ENCODE assay signal across 8 mouse cellular contexts in the genomic region with DNA sequence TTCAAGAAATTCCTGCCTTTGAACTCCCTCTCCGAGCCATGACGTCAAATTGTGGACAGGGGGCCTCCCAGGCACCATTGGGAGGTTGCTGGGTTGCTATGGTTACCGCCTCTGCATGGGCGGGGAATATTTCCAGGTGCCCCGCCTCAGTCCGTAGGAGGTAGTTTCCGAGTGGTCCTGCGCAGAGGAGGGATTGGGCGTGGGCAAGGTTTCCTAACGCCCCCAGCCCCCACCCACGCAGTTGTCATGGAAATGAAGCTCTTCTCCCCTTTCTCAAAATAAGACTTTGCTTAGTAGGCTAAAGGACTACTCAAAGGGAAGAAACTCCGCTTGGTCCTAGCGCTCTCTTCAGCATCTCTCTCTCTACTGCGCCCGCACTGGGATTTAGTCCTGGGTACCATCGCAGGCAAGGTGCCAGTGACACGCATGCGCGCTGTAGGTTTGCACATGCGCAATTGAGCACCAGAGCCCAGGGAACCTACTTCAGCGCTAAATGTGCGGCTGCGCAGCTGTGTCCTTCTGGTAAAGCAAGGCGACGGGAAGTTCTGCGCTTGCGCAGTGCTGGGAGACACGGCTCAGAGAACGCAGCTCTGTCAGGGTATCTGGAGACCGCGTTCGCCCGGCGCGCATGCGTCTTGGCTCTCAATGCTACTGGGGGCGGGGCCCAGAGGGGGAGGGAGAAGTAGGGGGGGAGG. TPM values are rescaled to one million over a fixed set of nuclear protein-coding genes. Genes with fewer than 3 reads are reported as not detected.
DNase-seq lines count a peak whose midpoint lies in the region; ATAC-seq and TF ChIP-seq lines count a peak whose summit lies in the region.

A gene (plus strand): TSS at position 645 of the 695 bp plus-strand sequence.

- no peaks in the 10 kb centered on the region for H3K27me3 ChIP-seq in Patski
- H3K27me3 ChIP-seq in hindbrain, embryonic 13.5 days, result peaks cover 18% of the 10 kb centered on the region

- peak; percentile 73 for ATAC-seq in Patski
- peak; percentile 93 for ATAC-seq in hindbrain, embryonic 13.5 days (ENCODE audit: low FRiP score)

- H3K4me2 ChIP-seq in hindbrain, embryonic 13.5 days, result peak within 1 kb of the TSS; percentile 83

- peaks cover 5% of the 10 kb centered on the region; the same call in 1 of the 2 replicates for H3K36me3 ChIP-seq in hindbrain, embryonic 13.5 days

- no peaks in the 10 kb centered on the region for H3K9me3 ChIP-seq in hindbrain, embryonic 13.5 days

- H3K27ac ChIP-seq in hindbrain, embryonic 13.5 days, result peak within 1 kb of the TSS; percentile 94

- peaks cover 42% of the 10 kb centered on the region for H3K4me1 ChIP-seq in hindbrain, embryonic 13.5 days (replicated peaks)

- CTCF ChIA-PET in Patski (lab: Charles Lee), result interaction anchor here (0.8 to 1.0 kb wide), 3 partner anchors 8 to 98 kb away, joined by 3 to 5 read pairs (median 3); no protein-coding TSS in a partner anchor

- under 1% methylated on average over 37 of the region's 37 CpGs for WGBS in hindbrain, embryonic 13.5 days

- in situ Hi-C loops in Patski (cut with MboI; ENCODE audit: low pct_unique_long_range_greater_than_20kb), result no loop called here

- POLR2A ChIA-PET in Patski (lab: Charles Lee), result interaction anchor here (1.0 to 1.1 kb wide), 2 partner anchors 12 to 23 kb away, joined by 3 to 5 read pairs; no protein-coding TSS in a partner anchor

- peak; percentile 100 for DNase-seq in Patski (ENCODE audit: low read depth, low spot score)
- DNase-seq in cerebellum, postnatal 14 days, result peak; percentile 100
- DNase-seq in frontal cortex, postnatal 14 days (ENCODE audit: low spot score in 2 of 2), result peak; percentile 99 to 100
- peak; percentile 98 to 99 for DNase-seq in layer of hippocampus, postnatal 25 days (ENCODE audit: extremely low spot score in 1 of 2, low spot score in 1 of 2)
- DNase-seq in lung, postnatal 25 days (ENCODE audit: low spot score), result peak; percentile 100
- DNase-seq in retina, embryonic 14.5 days (ENCODE audit: low spot score), result peak; percentile 100
- peak; percentile 99 for DNase-seq in thymus, postnatal 4 days

- peak within 1 kb of the TSS; percentile 81 for H3K9ac ChIP-seq in hindbrain, embryonic 13.5 days

- peak within 1 kb of the TSS; percentile 56 for H3K4me3 ChIP-seq in hindbrain, embryonic 13.5 days

- TF ChIP-seq CTCF in Patski (IDR thresholded peaks at IDR 0.05), result no peak

RNA-seq across cellular contexts. Expression of the gene that starts here (rescaled TPM):
- polyA plus RNA-seq in Patski (2021), result 15.3 TPM
- 4.8 and 5.2 TPM in 2 replicates for polyA plus RNA-seq in hindbrain, embryonic 13.5 days (2015; fragmentation: Nextera tagmentation; extraction: Ambion mirVana)
- 10 to 100 TPM; 44.9 to 48.3 TPM for total RNA-seq in layer of hippocampus, postnatal 25 days (2021)

Comparison
In these comparisons a context has a peak if more than half of its experiments do, and no peak if none do; other contexts are left out.
1. Peak in every context shown above with its lines: DNase-seq, ATAC-seq, H3K4me3 ChIP-seq and H3K27ac ChIP-seq.